Mouse (Mus musculus): ENCODE measurements around the gene Plxdc2. TPM values are rescaled to one million over a fixed set of nuclear protein-coding genes. Genes with fewer than 3 reads are reported as not detected.

The Plxdc2 gene
- total RNA-seq, 2 experiments from 2014 or later: 22.5 to 27.9 TPM

- intact Hi-C loops (cut with DNase I; ENCODE audit: low total_unique reads): no loop called here
- DNase-seq: no peak
These were observed 41.9 kb downstream of the Plxdc2 start for GRCm38 (mm10) chr2:16398006-16398405.

DNA sequence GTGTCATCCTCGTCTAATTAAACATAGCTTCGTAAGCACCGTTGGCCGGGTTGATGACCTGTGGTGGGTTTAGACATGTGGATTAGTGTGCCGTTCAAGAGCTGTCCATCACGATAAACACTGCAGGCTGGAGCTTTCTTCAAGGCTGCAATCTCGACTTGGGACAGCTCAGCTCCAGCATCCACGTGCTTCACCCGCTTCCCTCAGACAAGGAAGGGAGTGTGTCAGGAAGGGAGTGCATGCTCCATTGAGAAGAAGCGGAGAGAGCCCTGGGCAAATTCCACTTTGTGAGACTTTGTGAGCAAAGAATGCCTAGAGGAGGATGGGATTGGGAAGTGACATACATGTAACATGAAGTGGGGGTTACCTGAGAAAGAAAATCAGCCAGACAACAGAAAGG lies 42.8 kb downstream of the Plxdc2 start:
- DNase-seq: no peak
- intact Hi-C loops (cut with DNase I; ENCODE audit: low total_unique reads): no loop called here

DNA sequence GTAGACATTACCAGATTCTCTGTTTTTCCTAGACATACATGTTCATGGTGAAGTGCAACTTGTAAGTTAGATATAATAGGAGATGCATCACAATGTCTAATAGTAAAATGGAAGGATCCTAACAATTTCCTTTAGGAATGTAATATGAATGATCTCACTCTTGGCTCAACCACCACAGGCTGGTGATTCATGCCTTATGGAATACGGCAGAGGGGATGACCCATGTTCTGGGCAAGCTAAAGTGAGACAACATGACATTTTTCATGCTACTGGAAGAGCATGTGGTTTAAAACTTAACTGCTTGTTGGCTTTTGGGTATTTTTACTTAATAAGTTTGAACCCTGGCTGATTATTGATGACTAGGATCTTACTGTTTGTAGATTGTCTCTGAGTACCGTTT lies 50.4 kb downstream of the Plxdc2 start:
- intact Hi-C loops (cut with DNase I; ENCODE audit: low total_unique reads): no loop called here
- no peak for DNase-seq

GRCm38 (mm10) chr2:16414340-16414976 lies 58.4 kb downstream of the Plxdc2 start:
- no peak for DNase-seq

DNA sequence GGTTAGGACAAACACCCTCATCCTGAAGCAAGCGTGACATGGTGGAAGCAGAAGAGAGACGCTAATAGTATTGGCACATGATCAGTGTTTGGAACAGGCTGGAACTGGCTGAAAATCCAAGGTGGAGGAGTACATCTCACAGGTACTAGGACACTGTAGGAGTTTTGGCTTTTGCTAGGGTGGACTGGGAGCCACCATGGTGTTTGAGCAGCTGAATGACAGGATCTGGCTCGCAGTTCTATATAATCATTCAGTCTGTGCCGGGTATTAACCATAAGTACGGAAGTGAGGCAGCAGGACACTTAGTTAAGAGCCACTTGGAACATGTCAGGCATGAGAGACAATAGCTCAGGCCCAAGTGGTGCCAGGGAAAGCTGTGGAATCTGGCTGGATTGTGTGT lies 82.9 kb downstream of the Plxdc2 start:
- no peak for DNase-seq
- intact Hi-C loops (cut with DNase I; ENCODE audit: low total_unique reads): no loop called here

More at GRCm38 (mm10) chr2:16414340-16414976, 58.4 kb downstream of the Plxdc2 start:
- intact Hi-C loops (cut with DNase I; ENCODE audit: low total_unique reads): no loop called here

DNA sequence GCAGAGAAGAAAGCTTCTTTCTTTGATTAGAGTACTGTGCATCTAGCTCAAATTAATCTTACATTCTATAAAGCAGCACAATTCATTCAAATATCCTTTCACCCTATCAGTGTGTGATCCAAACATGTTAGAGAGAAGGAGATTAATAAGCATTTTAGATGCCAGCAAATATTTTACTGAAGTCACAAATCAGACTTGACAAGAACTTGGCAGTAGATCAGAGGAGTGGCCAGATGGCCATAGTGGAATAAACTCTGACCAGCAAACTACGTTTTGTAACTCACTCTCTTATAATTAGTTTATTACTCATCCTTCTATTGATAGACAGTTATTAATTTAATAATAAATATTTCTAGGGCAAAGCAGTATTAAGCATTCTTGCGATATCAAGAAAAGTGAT lies 86.5 kb downstream of the Plxdc2 start:
- intact Hi-C loops (cut with DNase I; ENCODE audit: low total_unique reads): no loop called here
- DNase-seq: no peak

- DNase-seq: no peak
- intact Hi-C loops (cut with DNase I; ENCODE audit: low total_unique reads): no loop called here
These were observed 91.8 kb downstream of the Plxdc2 start for GRCm38 (mm10) chr2:16447936-16448335.

- intact Hi-C loops (cut with DNase I; ENCODE audit: low total_unique reads): no loop called here
- peak; percentile 64 for DNase-seq
These were observed 94.9 kb downstream of the Plxdc2 start for GRCm38 (mm10) chr2:16450838-16451665.

GRCm38 (mm10) chr2:16451666-16452009 lies 95.5 kb downstream of the Plxdc2 start:
- intact Hi-C loops (cut with DNase I; ENCODE audit: low total_unique reads): no loop called here
- no peak for DNase-seq

DNA sequence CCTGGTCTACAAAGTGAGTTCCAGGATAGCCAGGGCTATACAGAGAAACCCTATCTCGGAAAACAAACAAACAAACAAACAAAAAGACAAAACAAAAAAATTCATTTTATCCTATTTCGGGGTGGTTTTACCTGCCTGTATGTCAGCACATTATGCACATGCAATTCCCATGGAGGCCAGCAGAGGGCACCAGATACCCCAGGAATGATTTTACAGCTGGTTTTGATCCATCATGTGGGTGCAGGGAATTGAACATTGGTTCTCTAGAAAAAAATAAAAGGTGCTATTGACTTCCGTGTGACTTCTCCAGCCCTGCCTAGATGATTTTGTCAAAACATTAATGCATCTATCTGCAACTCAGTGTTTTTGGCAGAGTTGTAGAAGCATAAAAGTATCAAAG lies 96.0 kb downstream of the Plxdc2 start:
- no peak for DNase-seq
- intact Hi-C loops (cut with DNase I; ENCODE audit: low total_unique reads): no loop called here

- intact Hi-C loops (cut with DNase I; ENCODE audit: low total_unique reads): no loop called here
- no peak for DNase-seq
These were observed 100.2 kb downstream of the Plxdc2 start for GRCm38 (mm10) chr2:16456264-16456780.

- DNase-seq: no peak
- intact Hi-C loops (cut with DNase I; ENCODE audit: low total_unique reads): no loop called here
These were observed 103.4 kb downstream of the Plxdc2 start for GRCm38 (mm10) chr2:16459490-16459889.

DNA sequence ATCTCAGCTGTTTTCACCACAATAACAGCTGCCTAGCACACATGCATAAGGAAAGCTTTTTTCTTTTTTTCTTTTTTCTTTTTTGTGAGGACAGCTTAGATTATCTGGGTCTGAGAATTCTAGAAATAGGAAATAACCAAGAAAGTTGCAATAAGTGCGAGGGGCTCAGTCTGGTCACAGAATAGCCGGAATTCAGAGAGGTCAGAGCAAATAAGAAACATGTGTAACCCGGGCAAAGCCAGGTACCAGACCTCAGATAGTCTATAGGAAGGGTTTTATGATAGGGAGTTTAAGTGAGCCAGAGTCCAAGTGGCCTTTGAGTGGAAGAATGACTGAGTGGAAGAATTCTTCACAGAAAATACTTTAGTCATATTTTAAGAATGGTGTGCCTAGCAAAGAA lies 114.0 kb downstream of the Plxdc2 start:
- intact Hi-C loops (cut with DNase I; ENCODE audit: low total_unique reads): no loop called here
- no peak for DNase-seq

DNA sequence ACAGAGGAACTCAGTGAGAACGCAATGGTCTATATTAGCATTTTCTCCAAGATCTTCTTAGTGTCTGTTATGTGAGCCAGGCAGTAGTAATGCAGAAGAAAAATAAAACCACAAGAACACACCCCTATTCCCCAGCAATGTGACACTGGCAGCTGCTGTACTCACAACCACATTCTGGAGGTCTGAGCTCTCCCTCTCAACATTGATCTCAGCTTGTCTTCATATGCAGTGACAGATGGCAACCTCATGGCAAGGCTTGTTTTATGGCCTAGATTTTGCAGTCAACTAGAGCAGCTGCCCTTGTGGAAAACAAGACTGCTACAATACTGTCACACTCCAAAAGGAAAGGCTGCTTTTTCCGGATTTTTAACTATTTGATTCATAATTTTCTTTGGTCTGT lies 127.8 kb downstream of the Plxdc2 start:
- DNase-seq: no peak
- intact Hi-C loops (cut with DNase I; ENCODE audit: low total_unique reads): no loop called here

GRCm38 (mm10) chr2:16485970-16486369 lies 129.9 kb downstream of the Plxdc2 start:
- DNase-seq: no peak
- intact Hi-C loops (cut with DNase I; ENCODE audit: low total_unique reads): no loop called here

DNA sequence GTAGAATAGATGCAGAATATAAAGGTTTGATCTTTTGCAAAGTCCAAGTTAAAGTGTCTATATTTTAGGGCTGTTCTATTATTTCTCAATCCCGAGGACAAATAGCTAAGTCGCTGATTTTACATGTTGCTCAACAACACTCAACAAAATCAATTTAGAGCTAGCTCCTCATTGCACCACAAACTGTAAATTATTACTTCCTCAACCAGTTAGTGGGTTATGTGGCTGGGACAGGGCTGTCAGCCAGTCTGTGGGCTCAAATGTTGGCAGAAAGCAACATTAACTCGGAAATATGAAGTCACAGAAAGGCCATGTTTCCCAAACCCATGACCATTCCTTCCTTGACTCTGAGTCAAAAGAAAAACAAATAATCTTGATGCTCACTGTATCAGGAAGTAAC lies 135.1 kb downstream of the Plxdc2 start:
- DNase-seq: no peak
- intact Hi-C loops (cut with DNase I; ENCODE audit: low total_unique reads): no loop called here

GRCm38 (mm10) chr2:16502843-16503242 lies 146.7 kb downstream of the Plxdc2 start:
- no peak for DNase-seq
- intact Hi-C loops (cut with DNase I; ENCODE audit: low total_unique reads): no loop called here

DNA sequence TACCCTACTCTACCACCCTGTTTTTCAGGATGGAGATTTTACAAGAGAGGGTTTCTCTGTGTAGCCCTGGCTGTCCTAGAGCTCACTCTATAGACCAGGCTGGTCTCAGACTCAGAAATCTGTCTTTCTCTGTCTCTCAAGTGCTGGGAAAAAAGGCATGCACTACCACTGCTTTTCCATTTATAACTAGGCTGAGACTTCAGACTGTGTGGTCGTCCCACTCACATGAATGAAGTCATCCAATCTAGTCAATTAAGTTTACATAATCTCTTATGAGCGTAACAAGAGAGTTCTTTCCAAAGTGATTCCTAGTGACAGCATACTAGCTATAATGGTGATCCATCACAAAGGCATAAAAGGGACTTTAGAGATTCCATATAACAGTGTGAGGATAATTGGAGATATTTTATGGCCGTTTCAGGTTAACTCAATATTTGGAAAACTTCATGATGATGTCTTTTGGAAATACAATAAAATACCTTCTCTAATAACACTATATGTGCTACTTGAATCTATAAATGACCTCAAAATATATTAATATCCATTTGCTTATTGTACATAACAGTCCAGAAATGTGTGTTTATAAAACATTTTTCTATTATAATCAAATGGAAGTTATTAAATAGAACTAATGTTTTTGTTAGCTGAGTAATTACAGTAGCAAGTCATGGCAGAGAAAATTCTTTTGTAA lies 151.6 kb downstream of the Plxdc2 start:
- no peak for DNase-seq
- intact Hi-C loops (cut with DNase I; ENCODE audit: low total_unique reads): no loop called here

DNA sequence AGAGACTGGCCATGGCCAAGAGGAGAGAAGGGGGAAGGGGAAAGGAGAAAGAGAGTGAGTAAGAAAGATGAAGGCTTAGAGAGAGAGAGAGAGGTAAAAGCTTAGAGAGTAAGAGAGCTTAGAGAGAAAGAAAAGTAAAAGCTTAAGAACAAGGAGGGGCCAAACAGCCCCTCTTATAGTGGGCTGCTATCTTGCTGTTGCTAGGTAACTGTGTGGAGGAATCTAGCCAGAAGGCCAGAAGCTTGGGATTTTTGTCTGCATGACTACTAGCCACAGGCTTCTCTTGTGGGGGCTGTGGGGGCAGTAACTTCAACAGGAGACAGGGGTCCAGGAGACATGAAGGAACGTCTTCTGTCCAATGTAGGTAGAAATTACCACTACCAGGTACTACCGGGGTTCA lies 162.0 kb downstream of the Plxdc2 start:
- intact Hi-C loops (cut with DNase I; ENCODE audit: low total_unique reads): no loop called here
- no peak for DNase-seq

GRCm38 (mm10) chr2:16523427-16523826 lies 167.3 kb downstream of the Plxdc2 start:
- DNase-seq: peak; percentile 6
- intact Hi-C loops (cut with DNase I; ENCODE audit: low total_unique reads): no loop called here

- intact Hi-C loops (cut with DNase I; ENCODE audit: low total_unique reads): no loop called here
- DNase-seq: no peak
These were observed 176.1 kb downstream of the Plxdc2 start for GRCm38 (mm10) chr2:16532244-16532643.
